Comparison of ENCODE assay signal across 8 mouse cellular contexts in the genomic region with DNA sequence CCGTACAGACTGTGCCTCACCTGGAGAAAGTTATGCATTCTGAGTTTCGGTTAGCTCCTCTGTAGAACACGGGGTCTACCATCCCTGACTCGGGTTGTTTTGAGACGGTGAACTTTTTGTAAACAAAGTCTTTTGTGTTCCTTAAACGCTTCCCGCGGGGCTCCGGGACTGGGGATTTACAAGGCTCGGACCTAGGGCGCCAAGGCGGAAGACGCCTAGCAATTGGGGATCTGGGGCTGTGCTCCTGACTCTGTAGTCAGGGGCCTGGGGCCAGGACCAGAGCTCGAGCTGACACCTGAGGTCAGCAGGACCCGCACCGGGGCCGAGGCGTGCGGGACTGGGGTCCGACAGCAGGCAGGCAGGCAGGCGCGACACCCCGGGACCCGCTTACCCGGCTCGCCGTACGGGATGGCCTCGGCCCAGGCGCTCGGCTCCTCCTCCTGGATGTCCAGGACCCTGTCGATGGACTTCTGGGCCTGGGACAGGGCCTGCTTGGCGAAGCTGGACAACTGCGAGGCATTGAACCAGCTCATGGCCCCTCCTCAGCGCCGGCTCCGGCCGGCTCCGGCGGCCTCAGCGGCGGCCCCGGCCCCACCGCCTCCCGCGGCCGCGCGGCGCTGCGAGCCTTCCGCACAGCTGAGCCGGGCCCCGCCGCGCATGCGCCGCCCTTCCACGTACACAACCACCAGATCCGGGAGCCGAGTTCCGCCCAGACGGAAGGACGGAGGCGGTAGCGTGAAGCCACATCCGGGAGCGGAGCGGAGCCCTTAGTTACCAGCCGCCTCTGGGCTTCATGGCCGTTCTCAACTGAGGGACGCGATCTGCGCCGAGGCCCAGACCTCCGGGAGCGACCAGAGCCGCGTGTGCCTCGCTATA. TPM values are rescaled to one million over a fixed set of nuclear protein-coding genes. Genes with fewer than 3 reads are reported as not detected.
A peak's percentile ranks its signal among the peaks of the same experiment; 100 is the strongest.
DNase-seq lines count a peak whose midpoint lies in the region; ATAC-seq and TF ChIP-seq lines count a peak whose summit lies in the region.

A gene (minus strand): TSS at position 632 of the 876 bp plus-strand sequence.

- no peaks in the 10 kb centered on the region for H3K9me3 ChIP-seq in ES-Bruce4 (replicated peaks; ENCODE audit: control insufficient read depth, insufficient read depth, low read length, poor library complexity, severe bottlenecking)
- H3K9me3 ChIP-seq in forebrain, embryonic 14.5 days (replicated peaks; ENCODE audit: control insufficient read depth, low read length) = no peaks in the 10 kb centered on the region
- no peaks in the 10 kb centered on the region for H3K9me3 ChIP-seq in neural tube, embryonic 15.5 days (replicated peaks)

- peak within 1 kb of the TSS; percentile 53 for H3K4me2 ChIP-seq in forebrain, embryonic 14.5 days (ENCODE audit: low read length)
- peak within 1 kb of the TSS; percentile 79 for H3K4me2 ChIP-seq in neural tube, embryonic 15.5 days

- peak; percentile 97 for DNase-seq in forebrain, embryonic 14.5 days (ENCODE audit: low spot score)
- peak; percentile 95 to 97 for DNase-seq in heart, postnatal 14 days
- peak; percentile 97 for DNase-seq in layer of hippocampus, adult 11-12 months (ENCODE audit: low spot score)
- peak; percentile 95 to 97 for DNase-seq in lung, adult 18-20 months
- DNase-seq in testis, postnatal 14 days (ENCODE audit: low spot score) = peak; percentile 96

- no peak for TF ChIP-seq EP300 in ES-Bruce4 (IDR thresholded peaks at IDR 0.05; ENCODE audit: insufficient read depth, low read depth, low read length)

- peak; percentile 98 for ATAC-seq in cerebellum, adult (ENCODE audit: insufficient number of reproducible peaks, low FRiP score, low TSS enrichment)
- ATAC-seq in forebrain, embryonic 14.5 days = peak; percentile 98
- ATAC-seq in neural tube, embryonic 15.5 days (ENCODE audit: low FRiP score) = peak; percentile 97

- H3K4me3 ChIP-seq in ES-Bruce4 (ENCODE audit: low read depth, low read length) = peak within 1 kb of the TSS; percentile 88
- peak within 1 kb of the TSS; percentile 92 for H3K4me3 ChIP-seq in forebrain, embryonic 14.5 days (ENCODE audit: low read depth, low read length)
- H3K4me3 ChIP-seq in neural tube, embryonic 15.5 days (replicated peaks) = peak within 1 kb of the TSS; percentile 97

- no peaks in the 10 kb centered on the region for H3K27me3 ChIP-seq in ES-Bruce4 (ENCODE audit: control insufficient read depth, insufficient read depth, low read length, poor library complexity, severe bottlenecking)
- H3K27me3 ChIP-seq in forebrain, embryonic 14.5 days (replicated peaks; ENCODE audit: control insufficient read depth, insufficient read depth, low read length) = no peaks in the 10 kb centered on the region
- H3K27me3 ChIP-seq in neural tube, embryonic 15.5 days (replicated peaks) = no peaks in the 10 kb centered on the region

- WGBS in forebrain, embryonic 14.5 days = under 1% methylated on average over 69 of the region's 80 CpGs
- WGBS in neural tube, embryonic 15.5 days = under 1% methylated on average over 78 of the region's 80 CpGs

- peak within 1 kb of the TSS; percentile 85 for H3K9ac ChIP-seq in ES-Bruce4 (ENCODE audit: low read depth, poor library complexity, severe bottlenecking)
- H3K9ac ChIP-seq in forebrain, embryonic 14.5 days (ENCODE audit: low read length) = peak within 1 kb of the TSS; percentile 96
- peak within 1 kb of the TSS; percentile 88 for H3K9ac ChIP-seq in neural tube, embryonic 15.5 days (replicated peaks)

- TF ChIP-seq CTCF in ES-Bruce4 (IDR thresholded peaks at IDR 0.05; ENCODE audit: low read depth, low read length) = no peak

- intact Hi-C loops in heart, postnatal 14 days (cut with DNase I) = loop anchor here (10.0 kb wide), 1 partner anchor 346 kb away; no protein-coding TSS in a partner anchor

- no peak for TF ChIP-seq POLR2A in ES-Bruce4 (IDR thresholded peaks at IDR 0.05; ENCODE audit: insufficient read depth, low read length)

- H3K4me1 ChIP-seq in ES-Bruce4 (ENCODE audit: control insufficient read depth, insufficient read depth, low read length) = no peaks in the 10 kb centered on the region
- H3K4me1 ChIP-seq in forebrain, embryonic 14.5 days (ENCODE audit: control insufficient read depth, insufficient read depth, low read length) = peaks cover 14% of the 10 kb centered on the region
- peaks cover 31% of the 10 kb centered on the region for H3K4me1 ChIP-seq in neural tube, embryonic 15.5 days

- H3K27ac ChIP-seq in ES-Bruce4 (ENCODE audit: insufficient read depth, low read length) = peak within 1 kb of the TSS; percentile 39
- peak within 1 kb of the TSS; percentile 87 for H3K27ac ChIP-seq in forebrain, embryonic 14.5 days (ENCODE audit: low read depth, low read length)
- peak within 1 kb of the TSS; percentile 93 for H3K27ac ChIP-seq in neural tube, embryonic 15.5 days (replicated peaks)

- H3K36me3 ChIP-seq in ES-Bruce4 (ENCODE audit: control insufficient read depth, insufficient read depth, low read length, poor library complexity, severe bottlenecking) = peaks cover 5% of the 10 kb centered on the region; the same call in 1 of the 2 replicates
- peaks cover 19% of the 10 kb centered on the region for H3K36me3 ChIP-seq in forebrain, embryonic 14.5 days (ENCODE audit: control insufficient read depth, insufficient read depth, low read length)
- H3K36me3 ChIP-seq in neural tube, embryonic 15.5 days = peaks cover 17% of the 10 kb centered on the region

RNA-seq across cellular contexts. Expression of the gene that starts here (rescaled TPM):
- 39.0 and 52.4 TPM in 2 replicates for polyA plus RNA-seq in ES-Bruce4 (2011; ENCODE audit: insufficient read depth, insufficient read length, low read depth, missing spikeins)
- polyA plus RNA-seq in forebrain, embryonic 14.5 days (2014; fragmentation: Nextera tagmentation; extraction: Ambion mirVana) = 30.9 and 36.3 TPM in 2 replicates
- total RNA-seq in heart, postnatal 14 days (2021) = 10 to 100 TPM; 32.1 to 34.7 TPM
- 37.5 and 37.8 TPM in 2 replicates for polyA plus RNA-seq in neural tube, embryonic 15.5 days (2015; fragmentation: Nextera tagmentation; extraction: Ambion mirVana)

Comparison
In these comparisons a context has a peak if more than half of its experiments do, and no peak if none do; other contexts are left out.
1. Peak in every context shown above with its lines: DNase-seq, ATAC-seq, H3K4me3 ChIP-seq and H3K27ac ChIP-seq.
2. H3K27ac ChIP-seq: peak in every context shown above with its lines; median percentile 93 in neural tube, embryonic 15.5 days; 87 in forebrain, embryonic 14.5 days; 39 in ES-Bruce4.